Mouse (Mus musculus) left cerebral cortex, adult 11 months (tissue): ENCODE results near the gene Mink1.
A peak's percentile ranks its signal among the peaks of the same experiment; 100 is the strongest.

Experiments used
- DNase-seq: peaks from one replicate; pipeline ENCODE4 v3.0.0; 2022; ENCODE audit warnings: low spot score

Gene Mink1

DNA sequence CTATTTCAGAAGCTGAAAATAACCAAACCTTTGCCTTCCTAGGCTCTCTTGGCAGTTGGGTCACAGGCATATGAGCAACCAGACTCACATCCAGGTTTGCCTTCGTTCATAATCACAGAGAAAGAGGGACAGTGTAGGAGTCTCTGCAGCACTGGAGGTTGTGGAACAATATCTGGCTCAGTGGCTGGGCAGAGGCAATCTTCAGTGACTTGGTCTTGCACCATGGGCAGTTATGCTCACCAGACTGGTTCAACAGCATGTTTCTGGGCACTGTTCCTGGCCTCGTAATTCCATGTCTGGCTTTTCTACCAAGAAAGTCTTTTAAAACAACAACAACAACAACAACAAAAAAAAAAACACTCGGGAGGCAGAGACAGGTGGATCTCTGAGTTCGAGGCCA is 72.9 kb downstream of the Mink1 start:
- DNase-seq: no peak

DNA sequence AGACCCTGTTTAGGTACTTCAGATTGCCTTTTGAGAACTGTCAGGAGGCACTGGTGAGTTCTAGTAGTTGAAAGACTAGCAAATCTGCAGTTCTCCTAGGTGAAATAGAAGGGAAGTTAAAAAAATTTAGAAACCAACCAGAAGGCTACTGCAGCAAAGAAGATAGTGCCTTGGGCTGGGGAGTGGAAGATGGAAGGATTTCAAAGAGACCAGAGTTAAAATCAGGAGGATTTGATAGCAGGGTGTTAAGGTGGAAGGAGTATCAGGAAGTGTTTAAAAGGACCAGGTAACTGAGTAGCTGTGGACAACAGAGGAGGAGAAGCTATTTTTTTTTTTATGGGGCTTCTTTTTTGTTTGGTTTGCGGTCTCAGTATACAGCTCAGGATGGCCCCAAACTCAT is 75.1 kb downstream of the Mink1 start:
- no peak for DNase-seq

DNA sequence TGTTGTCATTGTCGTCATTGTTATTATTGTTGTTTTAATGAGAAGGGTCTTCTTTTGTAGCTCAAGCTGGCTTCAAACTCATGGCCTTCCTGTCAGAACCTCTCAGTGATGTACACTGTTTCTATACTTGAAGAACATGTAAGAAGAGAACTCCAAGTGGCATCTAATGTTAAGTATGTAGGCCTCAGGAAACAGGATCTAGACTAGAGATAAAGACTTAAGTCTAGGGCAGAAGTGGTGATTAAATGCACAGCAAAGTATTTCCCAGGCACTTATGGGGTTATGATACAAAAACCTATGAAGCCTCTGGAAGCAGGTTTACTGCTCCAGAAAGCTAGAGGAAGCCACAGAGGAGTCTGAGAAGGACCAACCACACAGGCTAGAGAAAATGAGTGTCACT is 75.6 kb downstream of the Mink1 start:
- DNase-seq: no peak

DNA sequence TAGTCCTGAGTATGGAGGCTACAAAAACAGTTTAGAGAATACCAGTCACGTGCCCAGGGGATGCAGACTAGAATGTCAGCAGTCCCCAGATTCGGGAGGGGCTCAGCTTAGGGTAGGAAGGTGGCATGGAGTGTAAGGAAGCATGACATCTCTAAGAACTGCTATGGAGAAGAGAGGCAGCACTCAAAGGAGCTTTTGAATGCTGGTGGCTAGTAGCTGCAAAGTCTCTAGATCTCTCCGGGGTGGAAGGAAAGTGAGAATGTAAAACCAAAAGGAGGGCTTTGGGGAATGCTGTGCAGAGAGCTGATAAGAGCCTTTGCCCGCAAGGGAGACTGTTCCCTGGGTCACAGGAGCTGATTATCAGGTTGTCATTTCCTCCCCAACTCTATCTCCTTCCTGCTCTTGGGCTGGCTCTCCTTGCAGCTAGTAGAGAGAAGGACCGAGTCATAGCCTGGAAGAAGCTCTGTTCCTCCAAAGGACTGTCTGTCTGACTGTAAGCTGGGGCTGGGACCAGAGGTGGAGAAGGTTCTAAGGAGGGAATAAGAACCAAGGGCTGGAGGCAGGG is 76.1 kb downstream of the Mink1 start, which contains the start of gene Gp1ba:
Gp1ba (plus strand) TSS at position 409 of the 565 bp plus-strand sequence.
- DNase-seq: no peak

DNA sequence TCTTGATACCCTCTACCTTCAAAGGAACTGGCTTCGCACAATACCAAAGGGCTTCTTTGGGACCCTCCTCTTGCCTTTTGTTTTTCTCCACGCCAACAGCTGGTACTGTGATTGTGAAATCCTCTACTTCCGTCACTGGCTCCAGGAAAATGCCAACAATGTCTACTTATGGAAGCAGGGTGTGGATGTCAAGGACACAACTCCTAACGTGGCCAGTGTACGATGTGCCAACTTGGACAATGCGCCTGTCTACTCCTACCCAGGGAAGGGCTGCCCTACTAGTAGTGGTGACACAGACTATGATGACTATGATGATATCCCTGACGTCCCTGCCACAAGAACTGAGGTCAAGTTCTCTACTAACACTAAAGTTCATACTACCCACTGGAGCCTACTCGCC is 77.3 kb downstream of the Mink1 start:
- no peak for DNase-seq

DNA sequence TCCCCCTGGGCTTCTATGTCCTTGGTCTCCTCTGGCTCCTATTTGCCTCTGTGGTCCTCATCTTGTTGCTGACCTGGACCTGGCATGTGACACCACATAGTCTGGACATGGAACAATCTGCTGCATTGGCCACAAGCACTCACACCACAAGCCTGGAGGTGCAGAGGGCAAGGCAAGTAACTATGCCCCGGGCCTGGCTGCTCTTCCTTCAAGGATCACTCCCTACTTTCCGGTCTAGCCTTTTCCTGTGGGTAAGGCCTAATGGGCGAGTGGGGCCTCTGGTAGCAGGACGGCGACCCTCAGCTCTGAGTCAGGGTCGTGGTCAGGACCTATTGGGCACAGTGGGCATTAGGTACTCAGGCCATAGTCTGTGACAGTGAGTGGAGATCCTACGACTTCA is 78.6 kb downstream of the Mink1 start:
- no peak for DNase-seq

DNA sequence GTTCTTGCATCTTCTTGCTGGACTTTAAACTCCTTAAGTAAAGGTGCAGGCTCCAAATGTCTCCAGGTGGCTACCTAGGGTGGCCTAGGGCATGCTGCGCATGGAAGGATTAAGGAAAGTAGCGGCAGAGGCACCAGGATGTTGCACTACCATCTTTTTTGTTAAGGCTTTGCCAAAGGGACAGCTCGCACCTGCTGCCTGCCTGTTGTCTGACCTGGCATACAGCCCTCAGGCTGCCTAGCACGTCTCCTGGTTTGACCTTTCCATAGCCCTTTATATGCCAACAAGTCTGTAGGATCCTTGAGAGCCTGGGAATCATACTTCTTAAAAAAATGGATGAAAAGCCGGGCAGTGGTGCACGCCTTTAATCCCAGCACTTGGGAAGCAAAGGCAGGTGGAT is 80.4 kb downstream of the Mink1 start:
- no peak for DNase-seq

DNA sequence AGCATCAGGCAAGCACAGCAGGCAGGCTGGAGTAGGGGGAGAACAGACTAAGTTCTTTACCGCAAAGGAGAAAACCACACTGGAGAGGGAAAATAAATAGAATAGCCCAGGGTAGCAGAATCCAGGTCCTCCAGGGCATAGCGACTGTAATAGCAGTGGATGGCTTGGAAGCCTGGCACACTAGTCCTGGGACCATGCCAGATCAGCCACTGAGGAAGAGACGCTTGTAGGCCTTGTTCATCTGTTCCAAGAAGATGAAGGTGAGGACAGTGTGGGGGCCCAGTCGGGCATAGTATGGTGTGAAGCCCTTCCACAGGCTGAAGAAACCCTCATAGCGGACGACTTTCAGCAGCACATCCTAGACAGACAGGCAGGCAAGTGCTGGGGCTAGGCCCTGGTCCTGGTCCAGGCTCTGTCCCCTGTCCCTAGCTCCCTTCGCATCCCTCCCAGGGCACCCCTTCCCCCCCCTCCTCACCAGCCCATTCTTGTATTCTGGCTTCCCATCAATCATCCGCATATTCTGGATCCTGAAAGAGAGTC is 82.0 kb downstream of the Mink1 start:
- no peak for DNase-seq

DNA sequence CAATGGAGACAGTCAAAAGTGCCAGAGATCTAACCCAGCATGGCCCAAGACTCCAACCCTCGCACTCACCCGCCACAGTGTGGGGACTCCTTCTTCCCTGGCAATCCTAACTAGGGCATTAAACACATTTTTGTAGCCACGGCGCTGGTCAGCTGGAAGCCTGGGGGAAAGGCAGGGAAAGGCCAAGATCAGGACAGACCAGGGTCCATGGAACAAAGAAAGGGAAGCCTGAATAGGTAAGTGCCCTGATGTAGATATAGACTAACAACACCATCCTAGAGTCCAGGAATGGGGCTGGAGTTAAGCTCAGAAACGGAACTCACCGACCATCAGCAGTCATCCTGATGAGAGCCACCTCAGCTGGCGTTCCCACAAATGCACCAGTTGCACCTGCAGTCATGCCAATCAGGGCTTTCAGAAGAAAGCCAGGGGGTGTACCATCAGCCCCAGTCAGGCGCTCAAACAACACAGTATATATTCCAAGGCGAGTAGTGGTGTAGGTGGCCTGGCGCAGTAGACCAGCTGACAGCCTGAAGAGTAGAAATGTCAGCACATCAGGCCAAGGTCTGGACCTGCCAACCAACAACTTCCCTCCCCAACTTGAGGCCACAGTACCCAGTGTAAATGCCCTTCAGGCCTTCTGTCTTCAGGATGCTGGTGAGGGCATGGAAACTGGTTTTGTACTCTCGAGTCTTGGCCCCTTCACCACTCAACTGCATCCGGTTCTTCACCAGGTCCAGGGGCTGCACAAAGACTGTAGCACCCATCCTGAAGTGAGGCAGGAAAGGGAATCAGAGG is 83.0 kb downstream of the Mink1 start:
- DNase-seq: no peak

DNA sequence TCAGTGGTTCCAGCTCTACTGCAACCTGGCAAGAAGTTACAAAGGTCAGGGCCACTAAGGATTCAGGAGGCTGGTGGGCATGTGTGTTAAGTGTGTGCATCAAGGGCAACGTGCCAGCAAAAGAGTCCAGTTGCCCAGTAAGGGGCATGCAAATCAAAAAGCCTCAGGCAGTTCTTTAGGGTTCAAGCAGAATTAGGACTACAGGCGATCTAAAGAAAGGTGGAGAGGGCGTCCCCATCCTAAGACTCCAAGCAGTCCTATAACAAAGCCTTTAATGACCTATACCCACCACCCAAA is 83.5 kb downstream of the Mink1 start:
- no peak for DNase-seq

DNA sequence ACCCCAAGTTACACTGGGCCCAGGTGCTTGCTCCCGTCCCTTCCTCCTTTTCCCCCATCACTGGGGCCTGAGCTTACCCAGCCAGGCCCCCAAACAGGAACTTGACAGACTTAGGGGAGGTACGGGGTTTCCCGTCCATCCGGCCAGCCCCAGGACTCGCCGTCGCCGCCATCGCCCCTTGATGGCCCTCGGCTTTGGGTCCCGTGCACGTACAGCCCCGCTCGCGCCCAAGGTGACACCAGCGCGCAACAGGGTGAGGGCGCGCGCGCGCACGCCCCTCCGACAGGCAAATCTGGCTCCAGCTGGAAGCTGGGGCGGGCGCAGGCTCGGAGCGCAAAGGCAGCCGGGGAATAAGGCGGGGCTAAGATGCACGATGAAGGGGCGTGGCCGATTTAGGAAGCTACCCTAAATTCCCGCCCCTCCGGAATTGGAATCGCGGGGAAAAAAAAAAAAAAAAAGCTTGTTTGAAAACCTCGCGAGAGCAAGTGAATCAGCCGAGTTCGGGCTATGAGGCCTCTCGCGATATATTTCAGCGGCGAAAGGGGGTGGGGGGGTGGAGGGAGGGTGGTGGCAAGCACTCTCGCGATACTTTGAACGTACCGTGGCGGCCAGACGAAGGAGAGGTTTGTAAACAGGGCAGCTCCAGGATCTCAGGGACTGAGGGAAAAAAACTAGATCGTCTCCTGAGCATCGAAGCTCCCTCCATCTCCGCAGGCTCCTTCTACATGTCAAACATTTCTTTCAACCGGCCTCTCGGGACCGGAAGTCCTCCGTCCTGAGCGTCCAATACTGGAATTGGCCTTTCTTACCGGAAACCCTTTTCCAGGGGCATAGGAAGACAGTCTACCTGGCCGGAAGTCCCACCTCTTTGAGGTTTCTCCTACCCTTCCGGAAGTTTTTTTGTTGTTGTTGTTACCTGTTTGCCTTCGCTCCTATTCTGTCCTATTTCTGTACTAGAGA is 84.3 kb downstream of the Mink1 start, which contains the start of the genes Rnf167 and Slc25a11:
Rnf167 (plus strand) TSS at position 545 of the 960 bp plus-strand sequence.
Slc25a11 (minus strand) TSS at position 789 of the 960 bp plus-strand sequence.
- peak; percentile 95 for DNase-seq

DNA sequence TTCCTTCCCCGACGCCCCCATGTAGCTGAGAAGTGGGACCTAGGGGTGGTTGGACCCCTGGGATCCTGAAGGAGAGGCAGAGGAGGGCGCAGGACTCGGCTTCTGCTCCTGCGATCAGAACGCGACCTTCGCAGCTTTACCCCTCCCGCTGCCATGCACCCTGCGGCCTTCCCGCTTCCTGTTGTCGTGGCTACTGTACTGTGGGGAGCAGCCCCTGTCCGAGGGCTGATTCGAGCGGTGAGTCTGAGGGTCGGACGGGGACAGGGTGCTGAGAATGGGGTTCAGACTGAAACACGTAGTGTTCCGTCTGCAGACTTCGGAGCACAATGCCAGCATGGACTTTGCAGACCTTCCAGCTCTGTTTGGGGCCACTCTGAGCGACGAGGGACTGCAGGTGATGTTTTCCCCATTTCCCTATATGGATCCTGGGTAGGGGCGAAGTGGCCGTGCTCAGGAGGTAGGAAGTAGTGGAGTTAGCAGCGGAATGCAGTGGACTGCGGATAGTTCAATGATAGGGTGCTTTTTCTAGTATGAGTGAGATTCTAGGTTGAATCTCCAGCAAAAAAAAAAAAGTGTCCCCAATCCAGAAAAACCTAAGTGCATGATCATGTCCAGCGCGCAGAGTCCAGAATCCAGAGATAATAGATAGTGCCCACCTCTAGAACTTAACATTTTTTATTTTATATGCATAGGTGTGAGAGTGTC is 85.2 kb downstream of the Mink1 start:
- no peak for DNase-seq

DNA sequence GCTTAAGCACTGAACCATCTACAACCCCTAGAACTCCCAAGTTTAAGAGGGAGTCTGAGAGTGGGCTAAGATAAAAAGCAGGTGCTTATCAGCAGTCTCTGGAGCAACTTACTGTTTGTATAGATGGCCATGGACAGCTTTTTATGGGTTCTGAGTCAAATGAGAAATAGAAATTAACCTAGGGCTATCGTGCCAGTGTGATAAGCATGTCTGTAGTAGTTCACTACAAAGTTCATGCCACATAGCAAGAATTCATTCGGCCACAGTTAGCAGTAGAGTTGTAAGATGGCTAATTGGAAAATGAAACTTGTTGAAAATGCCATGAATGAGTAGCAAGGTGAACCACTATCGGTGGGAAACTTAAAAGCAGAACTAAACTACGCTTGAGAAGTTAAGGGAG is 85.8 kb downstream of the Mink1 start:
- DNase-seq: no peak

DNA sequence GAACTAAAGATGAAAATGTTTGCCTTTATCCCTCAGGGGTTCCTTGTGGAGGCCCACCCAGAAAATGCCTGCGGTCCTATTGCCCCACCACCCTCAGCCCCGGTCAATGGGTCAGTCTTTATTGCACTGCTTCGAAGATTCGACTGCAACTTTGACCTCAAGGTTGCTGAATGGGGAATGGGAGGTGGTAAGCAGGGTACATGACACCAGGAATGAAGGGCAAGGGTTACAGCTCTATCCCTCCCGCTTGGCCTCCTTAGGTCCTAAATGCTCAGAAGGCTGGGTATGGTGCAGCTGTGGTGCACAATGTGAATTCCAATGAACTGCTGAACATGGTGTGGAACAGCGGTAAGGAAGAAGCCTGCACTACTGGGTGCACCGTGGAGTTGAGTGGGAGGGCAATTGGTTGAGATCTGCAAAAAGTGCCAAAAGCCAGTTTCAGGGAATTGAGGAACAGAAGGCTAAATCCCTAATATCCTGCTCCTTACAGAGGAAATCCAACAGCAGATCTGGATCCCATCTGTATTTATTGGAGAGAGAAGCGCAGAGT is 86.6 kb downstream of the Mink1 start:
- DNase-seq: no peak

DNA sequence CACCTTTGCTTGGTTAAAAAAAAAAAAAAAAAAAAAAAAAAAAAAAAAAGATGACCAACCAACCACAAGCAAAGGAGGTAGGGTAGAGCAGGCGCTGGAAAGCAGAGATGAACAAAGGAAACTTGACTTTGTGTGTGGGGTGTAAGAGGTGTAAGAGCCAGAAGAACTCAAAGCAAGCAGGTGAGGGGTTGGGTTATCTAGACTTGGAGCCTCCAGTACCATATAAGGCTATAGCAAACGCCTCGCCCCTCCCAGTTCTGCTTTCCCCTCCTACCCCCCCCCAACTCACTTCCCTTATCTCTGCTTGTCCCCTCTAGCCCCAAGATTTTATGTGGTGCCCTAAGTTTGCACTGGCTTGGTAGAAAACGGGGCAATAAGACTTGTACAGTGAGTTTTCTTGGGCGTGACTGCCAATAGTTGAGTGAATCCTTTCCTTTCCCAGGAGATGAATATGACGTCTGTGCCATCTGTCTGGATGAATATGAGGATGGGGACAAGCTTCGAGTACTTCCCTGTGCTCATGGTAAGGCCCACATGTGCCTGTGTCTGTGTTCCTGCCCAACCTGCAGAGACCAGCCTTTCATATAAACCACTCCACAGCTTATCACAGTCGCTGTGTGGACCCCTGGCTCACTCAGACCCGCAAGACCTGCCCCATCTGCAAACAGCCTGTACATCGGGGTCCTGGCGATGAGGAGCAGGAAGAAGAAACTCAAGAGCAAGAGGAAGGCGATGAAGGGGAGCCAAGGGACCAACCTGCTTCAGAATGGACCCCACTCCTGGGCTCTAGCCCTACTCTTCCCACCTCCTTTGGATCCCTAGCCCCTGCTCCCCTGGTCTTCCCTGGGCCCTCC is 87.9 kb downstream of the Mink1 start:
- no peak for DNase-seq

DNA sequence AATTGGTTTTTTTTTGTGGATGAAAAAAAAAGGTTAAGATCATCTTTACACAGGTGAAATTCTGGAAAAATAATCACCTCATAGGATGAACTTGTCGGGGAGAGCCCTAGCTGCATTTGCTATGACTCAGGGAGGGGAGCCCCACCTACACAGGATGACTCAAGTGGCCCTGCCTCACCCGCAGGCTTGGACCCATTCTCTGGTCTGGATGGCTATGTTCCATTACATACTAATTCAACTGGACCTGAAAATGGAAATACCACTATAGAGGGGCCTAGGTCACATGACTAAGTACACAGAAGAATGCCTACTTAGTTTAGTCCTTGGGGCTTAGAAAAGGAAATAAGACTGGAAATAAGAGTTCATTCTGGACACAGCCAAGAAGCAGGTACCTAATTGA is 88.7 kb downstream of the Mink1 start:
- no peak for DNase-seq

DNA sequence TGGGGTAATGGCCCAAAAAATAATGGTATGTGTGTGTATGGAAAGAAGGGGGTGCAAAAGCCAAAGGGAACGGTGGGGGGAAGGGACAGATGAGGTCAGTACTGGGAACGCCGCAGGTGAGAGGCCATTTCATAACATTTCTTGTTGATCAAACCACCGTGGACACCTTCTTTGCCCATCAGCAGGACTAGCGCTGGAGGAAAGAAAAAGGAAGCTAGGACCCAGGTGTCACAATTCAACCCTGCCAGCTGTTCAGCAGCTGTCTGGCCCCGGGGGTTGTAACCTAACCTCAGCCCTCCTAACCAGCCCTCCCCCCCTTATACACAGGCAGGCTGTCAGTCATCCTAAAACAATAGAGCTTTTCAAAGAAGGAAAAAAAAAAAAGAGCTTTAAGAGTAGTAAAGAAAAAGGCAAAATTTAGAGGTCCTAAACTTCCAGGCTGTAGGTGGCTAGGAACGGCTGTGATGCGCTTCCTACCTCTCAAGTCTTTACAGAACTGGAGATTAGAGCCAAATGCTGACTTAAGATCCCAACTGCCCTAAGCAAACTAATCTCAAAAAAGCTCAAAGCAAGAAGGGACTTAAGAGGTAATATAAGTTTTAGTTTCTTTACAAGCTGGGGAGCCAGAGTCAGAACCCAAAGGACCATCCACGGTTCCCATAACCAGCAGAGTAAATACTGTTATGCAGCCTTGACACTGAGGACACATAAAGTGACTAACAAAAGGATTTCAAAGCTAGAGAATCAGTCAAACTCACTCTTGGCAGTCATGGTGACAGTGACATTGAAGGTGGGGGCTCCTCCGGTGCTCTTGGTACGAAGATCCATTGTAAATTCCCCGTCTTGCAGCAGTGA is 89.6 kb downstream of the Mink1 start:
- DNase-seq: no peak

DNA sequence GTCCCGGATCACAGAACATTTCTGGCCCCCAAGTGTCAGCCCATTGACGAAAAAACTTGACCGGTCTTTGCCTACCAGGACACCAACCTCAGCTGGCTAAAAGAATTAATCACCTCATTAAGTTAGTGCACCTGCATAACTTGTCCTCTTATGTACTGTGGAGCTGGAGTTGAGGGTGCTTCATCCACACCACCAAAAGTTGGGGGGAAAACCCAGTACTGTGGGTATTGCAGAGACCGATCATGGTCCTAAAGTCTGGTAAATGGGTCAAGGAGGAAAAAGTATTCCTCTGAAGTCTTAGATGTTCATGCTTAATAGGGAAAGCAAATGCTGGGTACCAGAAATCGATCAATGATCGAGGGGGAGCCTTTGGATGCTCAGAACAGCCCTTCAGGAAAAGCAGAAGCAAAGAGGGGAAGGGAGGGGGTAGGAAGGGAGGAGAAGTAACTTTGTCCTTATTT is 90.2 kb downstream of the Mink1 start:
- DNase-seq: no peak
